Mouse (Mus musculus): Measurements from ENCODE around the gene 9330161L09Rik.
"Not testable (repeated sequence)": the region's sequence is repeated elsewhere in the genome, so short reads cannot be mapped to it uniquely, and the experiment has no call there.

The 9330161L09Rik gene

DNA sequence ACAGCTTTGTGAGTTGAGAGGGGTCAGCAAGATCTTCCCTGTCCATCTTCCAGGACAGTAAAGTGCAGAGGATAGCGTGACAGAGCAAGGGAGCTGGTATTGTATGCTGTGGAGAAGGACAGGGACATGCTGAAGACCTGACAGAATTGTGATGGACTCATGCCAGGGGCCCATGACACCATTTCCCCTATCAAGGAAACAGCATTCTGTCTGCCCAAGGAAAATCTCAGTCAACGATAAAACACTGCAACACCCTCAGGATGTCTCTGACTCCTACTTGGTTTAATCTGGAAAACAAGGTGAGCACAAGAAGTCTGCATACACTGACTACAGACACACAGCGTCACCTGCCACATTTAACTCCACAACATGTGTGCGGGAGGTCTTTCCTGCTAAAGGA, at the start of gene 9330161L09Rik:
Gene 9330161L09Rik, minus strand, starts transcription at position 101 of the 400 bp plus-strand sequence.
- no peak for DNase-seq (ENCODE audit: low read depth in 2 of 2, low spot score in 2 of 2)

DNA sequence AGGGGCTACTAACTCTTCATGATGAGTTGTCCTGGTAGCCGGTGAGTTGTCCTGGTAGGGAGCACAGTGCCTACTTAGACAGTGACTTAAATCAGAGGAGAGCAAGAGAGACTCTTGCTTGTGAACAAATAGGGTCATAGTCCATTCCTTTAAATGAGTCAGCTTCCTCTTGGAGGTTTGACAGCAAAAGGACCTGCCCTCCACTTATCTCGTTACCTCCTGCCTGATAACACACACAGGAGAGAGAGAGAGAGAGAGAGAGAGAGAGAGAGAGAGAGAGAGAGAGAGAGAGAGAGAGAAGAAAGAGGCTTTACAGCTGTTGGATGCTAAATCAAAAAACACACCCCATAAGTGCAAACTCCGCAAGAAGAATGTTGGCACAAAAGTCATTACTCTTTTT, 49.5 kb upstream of the 9330161L09Rik start, which contains the start of gene Ifi27l2b:
Gene Ifi27l2b, minus strand, starts transcription at position 84 of the 400 bp plus-strand sequence.
- DNase-seq (ENCODE audit: low read depth in 2 of 2, low spot score in 2 of 2): no peak

DNA sequence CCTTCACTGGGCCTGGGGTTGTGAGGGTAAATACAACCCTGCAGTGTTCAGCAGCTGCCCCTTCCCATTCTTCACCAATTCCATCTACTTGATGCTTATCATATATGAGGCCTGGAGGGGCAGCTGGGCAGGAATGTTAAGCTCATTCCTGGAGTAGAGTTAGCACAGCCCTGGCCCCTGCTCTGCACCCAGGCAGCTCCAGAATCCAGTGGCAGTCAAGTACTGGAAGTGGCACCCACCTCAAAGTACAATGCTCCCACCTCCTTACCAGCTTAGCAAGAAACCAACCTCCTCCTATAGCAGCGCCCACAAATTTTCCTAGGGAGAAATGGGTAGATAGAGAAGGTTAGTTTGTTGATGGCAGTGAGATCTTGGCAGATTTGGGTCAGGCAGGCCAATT, 49.1 kb upstream of the 9330161L09Rik start:
- DNase-seq (ENCODE audit: low read depth in 2 of 2, low spot score in 2 of 2): not testable (repeated sequence)

DNA sequence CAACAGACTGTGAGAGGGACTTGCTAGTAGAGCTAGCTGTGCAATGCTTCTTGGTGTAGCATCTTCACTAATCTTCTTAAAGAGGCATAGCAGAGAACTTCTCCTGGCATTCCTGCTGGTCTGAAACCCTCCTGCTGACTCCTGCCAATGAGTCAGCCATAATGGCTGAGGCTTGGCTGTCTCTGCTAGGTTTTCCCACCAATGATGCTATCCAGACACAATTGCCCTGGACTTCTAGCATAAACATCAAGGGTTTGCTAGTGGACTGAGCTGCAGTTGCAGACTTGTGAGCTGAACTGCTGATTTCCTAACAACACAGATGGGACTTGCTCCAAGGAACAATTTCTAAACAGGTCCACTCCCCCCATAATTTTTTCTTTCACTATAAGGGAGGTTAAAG, 45.7 kb upstream of the 9330161L09Rik start:
- DNase-seq (ENCODE audit: low read depth in 2 of 2, low spot score in 2 of 2): no peak

DNA sequence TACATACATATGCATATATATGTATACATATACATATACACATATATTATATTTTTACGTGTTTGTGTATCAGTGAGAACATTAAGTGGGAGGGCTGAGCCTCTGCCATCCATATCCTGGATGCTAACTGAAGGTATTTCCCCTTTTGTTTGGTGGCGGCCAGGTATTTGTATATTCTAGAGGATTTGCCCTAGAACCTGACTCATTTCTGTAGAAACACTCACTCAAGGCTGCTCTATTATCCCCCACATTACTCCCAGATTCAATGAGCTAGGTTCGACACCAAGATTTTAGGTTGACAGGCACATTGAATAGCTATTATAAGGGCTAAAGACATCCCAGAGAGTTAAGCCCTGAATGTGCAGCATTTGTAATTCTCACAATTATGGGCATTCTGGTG, 37.4 kb upstream of the 9330161L09Rik start:
- DNase-seq (ENCODE audit: low read depth in 2 of 2, low spot score in 2 of 2): no peak

DNA sequence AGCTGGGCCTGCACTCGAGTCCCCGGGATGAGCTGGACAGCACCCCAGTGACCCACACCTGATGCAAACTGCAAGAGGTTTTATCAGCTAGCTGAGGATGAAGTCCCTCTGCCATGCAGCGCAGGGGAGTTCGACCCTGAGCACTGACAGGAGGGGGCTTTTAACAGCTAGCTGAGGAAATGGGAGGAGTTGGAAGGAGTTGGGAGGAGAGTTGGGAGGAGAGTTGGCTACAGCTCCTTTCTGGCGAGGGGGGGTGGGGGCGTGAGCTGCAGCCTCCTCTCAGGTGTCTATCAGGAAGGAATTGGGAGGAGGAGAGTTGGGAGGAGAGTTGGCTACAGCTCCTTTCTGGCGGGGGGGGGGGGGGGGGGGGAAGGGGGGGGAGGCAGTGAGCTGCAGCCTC, 36.6 kb upstream of the 9330161L09Rik start:
- not testable (repeated sequence) for DNase-seq (ENCODE audit: low read depth in 2 of 2, low spot score in 2 of 2)

DNA sequence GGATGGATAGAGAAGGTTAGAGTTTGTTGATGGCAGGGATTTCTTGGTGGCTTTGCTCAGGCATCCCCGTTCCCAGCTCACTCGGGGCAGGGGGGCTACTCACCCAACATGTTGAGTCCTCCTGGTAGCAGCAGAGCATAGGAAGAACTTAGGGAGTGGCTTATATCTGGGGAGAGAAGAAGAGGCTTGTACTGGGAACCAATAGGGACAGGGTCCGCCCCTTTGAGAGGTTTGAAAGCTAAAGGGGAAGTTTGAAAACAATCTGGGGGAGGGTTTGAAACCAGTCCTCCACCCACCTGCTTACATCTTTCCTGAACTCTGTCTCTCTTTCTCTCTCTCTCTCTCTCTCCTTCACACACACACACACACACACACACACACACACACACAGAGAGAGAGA, 35.9 kb upstream of the 9330161L09Rik start, which contains the start of gene Ifi27l2a:
Gene Ifi27l2a, minus strand, starts transcription at position 157 of the 400 bp plus-strand sequence.
- no peak for DNase-seq (ENCODE audit: low read depth in 2 of 2, low spot score in 2 of 2)

DNA sequence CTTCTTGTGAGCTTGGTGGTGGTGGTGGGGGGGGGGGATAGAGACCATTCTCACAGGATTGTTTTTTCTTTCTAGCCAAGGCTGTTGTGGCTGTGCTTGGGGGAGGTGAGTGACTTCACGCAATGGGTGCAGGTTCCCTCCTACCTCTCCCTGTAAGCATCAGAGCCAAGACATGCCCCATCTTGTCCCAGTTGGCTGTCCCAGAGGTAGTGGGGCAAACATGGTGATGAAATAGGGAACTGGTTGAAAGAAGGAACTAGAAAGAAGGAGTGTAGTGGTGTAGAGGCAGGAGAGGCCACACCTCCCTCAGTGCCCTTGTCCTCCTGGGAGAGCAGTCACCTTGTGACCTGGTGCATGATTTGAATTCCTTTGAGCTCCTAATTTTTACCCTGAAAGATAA, 30.0 kb upstream of the 9330161L09Rik start:
- no peak for DNase-seq (ENCODE audit: low read depth in 2 of 2, low spot score in 2 of 2)

DNA sequence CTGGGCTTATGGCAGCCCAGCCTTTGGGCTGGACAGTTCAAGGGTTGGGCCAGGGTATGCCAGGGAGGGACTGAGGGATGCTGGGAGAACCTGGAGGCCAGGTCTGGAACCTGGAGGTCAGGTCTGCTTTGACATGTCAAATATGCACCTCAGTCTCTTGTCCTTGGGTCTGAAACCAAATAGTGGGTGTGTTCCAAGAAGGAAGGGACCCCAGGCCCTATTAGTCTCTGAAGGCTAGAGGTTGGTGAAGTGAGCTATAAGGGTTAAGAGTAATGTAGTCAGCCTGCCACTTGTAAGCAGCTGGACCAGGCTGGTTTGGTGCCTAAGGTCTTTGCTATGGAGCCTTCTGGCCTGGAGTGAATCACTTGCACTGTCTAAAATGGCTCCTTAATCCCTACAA, 27.2 kb upstream of the 9330161L09Rik start:
- DNase-seq (ENCODE audit: low read depth in 2 of 2, low spot score in 2 of 2): no peak

DNA sequence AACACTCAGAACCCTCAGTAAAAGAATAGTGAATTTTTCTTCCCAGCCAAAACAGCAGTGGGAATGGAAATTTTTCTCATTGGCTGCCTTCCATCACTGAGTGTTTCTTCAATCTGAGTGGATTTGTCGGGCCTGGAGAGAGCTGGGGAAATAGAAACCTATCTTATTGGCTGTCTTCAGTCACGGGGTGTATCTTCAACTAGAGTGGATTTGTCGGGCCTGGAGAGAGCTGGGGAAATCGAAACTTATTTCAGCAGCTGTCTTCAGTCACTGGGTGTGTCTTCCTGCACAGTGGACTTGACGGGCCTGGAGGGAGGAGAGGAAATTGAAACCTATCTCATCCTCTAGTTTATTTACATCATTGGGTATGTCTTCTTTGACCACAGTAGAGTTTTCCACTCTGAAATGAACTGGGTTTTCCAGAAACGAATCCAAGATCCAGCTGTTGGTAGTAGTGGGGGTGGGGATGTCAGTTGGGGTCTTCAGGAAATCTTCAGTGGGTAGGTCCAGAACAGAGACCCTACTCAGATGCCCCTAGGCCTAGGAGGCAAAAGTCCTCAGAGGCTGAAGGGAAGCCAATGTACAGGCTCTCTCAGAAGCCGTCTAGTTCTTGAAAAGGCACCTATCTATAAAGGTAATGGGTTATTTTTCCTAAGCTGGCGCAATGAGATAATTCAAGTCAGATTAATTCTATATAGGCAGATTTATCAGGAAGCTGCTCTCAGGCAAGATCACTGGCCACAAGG, 26.5 kb upstream of the 9330161L09Rik start, which contains the start of gene Ifi27:
Gene Ifi27, plus strand, starts transcription at position 226 of the 746 bp plus-strand sequence.
- DNase-seq (ENCODE audit: low read depth in 2 of 2, low spot score in 2 of 2): peak; percentile 61 to 74

DNA sequence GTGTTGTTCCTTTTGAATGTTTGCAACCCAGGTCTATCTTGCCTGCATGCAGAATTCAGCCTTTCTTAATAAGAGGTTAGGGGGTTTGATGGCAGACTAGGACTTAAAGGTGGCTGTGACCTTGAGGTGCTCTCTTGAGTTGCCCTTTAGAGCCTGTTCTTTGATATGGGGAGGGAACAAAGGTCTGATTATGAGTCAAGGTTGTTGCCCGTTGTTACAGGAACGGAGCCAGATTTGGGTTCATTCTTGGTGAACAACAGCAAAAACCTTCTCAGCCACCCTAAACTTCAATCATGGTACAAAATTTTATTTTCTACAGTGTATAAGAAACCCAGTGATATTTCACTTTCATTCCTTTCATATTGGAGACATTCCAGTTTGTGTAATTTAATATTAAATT, 25.8 kb upstream of the 9330161L09Rik start:
- no peak for DNase-seq (ENCODE audit: low read depth in 2 of 2, low spot score in 2 of 2)

DNA sequence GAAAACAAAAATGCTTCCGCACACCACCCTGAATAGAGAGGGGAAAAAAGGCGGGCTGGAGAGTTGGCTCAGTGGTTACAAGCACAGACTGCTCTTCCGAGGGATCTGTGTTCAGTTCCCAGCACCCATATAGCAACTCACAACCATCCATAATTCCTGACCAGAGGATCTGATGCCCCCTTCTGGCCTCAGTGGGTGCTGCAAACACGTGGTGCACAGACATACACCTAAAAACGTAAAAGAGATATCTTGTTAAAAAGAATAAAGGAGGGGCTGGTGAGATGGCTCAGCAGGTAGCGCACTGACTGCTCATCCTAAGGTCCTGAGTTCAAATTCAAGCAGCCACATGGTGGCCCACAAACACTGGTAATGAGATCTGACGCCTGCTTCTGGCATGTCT, 19.1 kb upstream of the 9330161L09Rik start:
- DNase-seq (ENCODE audit: low read depth in 2 of 2, low spot score in 2 of 2): no peak

DNA sequence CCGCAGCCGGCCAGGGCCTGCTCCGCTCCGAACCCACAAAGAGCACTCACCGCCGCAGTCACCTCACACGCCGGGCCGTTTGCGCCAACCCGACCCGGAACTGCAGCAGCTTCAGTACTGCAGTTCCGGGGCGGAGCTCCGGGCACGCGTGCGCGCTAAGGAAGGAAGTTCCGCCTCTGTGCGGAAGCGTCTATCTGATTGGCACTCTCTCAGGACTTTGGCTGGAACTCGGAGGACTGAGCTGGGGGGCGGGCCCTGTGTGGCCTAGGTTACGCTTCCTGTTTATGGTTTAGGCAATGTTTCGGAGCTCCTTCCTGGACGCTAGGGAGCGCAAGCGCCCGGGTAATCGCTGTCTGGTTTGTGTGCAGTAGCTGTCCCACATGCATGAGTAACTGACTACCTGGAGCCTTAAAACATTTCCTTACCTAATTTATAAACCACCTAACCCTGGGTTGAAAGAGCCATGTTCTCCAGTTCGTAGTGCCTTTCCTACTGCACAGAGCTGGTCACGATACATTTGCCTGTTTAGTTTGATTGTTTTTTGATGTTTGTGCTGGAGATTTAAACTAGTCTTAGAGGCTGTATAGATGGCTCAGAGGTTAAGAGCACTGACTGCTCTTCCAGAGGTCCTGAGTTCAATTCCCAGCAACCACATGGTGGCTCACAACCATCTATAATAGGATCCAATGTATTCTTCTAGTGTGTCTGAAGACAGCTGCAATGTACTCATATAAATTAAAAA, 18.3 kb upstream of the 9330161L09Rik start, which contains the start of gene Ddx24:
Gene Ddx24, minus strand, starts transcription at position 102 of the 742 bp plus-strand sequence.
- peak; percentile 98 to 99 for DNase-seq (ENCODE audit: low read depth in 2 of 2, low spot score in 2 of 2)

DNA sequence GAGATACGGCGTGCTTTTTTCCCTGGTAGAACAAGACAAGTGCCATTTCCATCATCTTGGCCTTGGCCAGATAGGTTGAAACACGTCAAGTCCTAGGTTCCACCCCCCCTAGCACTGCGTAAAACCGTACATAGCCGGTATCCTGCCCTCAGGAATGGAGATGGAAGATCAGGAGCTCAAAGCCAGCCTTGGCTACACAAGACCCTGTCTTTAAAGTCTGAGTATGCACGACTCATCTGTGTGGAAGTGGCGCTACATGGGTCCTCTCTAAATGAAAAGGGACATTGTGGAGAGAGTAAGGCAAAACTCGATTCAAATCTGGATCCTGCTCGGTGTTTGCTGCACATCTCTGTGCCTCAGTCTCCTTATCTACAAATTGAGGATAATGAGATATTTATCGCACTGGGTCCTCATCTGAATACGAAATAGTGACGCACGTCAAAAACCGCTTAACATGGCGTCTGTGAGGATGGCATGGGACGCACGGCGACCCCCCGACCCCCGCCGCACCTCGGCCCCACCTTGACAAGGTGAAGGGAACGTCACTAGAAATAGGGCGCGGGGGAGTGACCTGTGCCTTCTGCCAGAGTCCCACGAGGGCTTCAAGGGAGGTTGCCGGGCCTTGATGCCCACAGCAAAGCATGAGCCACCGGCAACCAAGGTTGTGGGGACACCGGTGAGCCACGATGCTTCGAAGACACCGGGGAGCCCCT, 17.6 kb upstream of the 9330161L09Rik start:
- DNase-seq (ENCODE audit: low read depth in 2 of 2, low spot score in 2 of 2): no peak

DNA sequence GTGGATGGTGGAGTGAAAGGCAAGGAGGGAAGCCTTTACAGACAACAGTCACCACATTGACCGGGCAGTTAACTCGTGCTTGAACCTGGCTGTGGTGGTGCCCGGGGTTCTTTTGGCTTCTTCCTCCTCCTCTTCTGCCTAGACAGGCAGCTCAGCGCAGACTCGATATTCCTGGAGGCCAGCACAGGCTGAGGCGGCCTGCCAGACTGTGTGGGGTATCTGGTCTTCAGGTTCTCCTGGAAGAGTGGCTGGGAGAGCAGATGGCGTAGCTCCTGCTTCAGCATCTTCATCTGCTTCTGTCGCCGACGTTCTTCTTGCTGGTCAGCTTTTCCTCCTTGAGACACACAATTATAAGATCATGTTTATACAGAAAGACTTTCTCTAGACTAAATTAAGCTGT, 524 bp upstream of the 9330161L09Rik start:
- DNase-seq (ENCODE audit: low read depth in 2 of 2, low spot score in 2 of 2): no peak

DNA sequence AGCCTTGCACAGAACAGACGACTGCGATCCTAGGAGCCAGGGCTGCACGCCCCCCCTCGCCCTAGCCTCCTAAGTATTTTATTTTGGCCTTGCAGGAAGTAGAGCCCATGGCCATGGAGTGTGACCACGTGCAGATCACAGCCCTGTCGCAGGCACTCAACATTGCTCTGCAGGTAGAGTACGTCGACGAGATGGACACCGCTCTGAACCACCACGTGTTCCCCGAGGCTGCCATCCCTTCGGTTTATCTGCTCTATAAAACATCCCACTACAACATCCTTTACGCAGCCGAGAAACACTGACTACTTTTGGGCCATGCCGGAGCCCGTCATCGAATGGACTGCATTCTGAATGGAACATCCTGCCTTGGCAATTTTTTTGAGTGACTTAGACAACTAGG, 3.5 kb downstream of the 9330161L09Rik start:
- no peak for DNase-seq (ENCODE audit: low read depth in 2 of 2, low spot score in 2 of 2)

DNA sequence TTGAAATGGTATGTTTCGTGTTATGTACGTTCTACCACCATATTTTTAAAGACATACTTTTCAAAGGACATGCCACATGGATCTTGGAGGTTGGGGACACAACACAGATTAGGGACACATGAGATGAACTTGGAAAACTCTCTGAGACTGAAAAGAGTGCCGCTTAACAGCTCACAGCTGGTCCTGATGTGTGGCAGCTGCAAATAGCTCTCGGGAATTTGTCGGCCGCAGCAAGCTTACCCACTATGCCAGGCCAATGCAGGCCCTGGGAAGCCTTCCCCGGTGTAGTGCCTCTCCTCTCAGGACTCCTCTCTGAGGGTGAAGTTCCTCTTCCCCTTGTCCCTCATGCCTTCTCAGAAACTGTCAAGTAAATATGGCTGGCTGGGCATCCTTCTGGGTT, 10.9 kb downstream of the 9330161L09Rik start:
- no peak for DNase-seq (ENCODE audit: low read depth in 2 of 2, low spot score in 2 of 2)

DNA sequence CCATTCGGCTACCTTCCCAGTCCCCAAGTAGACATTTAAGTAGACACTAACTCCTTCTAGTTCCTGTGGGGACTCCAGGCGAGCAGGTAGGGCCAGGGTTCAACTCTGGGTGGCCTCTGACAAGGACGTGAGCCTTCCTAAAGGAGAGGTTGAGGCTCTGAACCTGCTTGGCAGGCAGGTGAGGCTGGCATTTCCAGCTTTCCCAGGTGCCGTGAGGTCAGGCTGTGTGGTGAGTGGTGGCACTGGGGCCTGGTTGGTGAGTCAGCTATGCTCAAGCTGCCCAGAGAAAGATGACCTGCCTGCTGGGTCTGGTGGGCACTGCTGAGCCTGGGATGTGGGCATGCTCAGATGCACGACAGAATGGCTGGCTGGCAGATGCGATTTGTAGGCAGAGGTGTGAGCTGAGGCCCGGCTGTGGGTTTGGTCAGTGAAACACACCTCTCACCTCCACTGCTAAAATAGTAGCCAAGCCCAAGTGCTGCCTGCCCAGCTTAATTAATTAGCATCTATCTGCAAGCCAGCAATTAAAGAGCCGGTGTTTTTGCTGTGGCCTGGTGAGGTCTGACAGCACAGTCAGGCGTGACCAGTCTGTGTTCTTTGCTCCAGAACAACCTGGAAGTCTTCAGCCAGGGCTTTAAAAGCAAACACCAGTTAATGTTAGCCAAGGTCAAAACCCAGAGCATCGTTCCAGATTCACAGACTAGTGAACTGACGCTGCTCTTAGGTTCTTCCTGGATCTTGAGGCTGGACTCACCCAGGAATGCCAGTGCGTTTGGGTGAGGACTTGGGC, 11.9 kb downstream of the 9330161L09Rik start:
- no peak for DNase-seq (ENCODE audit: low read depth in 2 of 2, low spot score in 2 of 2)

DNA sequence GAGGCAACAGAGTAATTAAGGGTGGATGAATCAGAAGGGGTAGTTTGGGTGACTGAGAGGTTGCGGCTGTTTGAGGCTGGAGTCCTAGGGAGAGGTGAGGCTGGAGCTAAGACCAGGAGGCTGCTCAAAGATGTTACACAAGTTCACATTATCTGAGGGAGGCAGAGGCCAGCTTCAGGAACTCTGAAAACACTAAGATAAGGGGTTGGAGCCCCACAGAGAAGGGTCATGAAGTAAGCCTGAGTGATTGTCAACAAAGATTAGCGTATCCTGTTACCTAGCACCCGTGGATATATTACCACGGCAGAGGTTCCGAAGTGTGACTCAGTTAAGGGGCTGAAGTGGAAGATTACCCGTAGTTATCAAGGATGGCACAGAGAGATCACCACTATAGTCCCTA, 14.1 kb downstream of the 9330161L09Rik start:
- no peak for DNase-seq (ENCODE audit: low read depth in 2 of 2, low spot score in 2 of 2)

DNA sequence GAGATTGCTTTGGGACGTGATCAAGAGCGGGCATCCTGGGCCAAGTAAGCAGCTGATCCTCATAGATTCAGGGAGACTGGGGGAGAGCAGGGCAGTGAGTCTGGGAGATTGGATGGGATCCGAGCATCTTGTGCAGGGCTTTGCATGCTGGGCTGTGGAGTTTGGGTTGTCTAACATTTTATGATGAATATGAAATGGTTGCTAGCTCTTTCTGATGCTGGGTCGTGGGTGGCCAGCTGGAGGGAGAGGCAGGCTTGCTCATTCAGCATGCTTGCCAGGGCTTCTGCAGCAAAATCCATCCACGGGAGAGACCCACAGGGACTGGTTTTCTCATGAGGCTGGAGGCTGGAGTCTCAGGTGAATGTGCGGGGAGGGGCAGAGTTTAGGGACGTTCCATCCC, 16.5 kb downstream of the 9330161L09Rik start:
- DNase-seq (ENCODE audit: low read depth in 2 of 2, low spot score in 2 of 2): no peak

DNA sequence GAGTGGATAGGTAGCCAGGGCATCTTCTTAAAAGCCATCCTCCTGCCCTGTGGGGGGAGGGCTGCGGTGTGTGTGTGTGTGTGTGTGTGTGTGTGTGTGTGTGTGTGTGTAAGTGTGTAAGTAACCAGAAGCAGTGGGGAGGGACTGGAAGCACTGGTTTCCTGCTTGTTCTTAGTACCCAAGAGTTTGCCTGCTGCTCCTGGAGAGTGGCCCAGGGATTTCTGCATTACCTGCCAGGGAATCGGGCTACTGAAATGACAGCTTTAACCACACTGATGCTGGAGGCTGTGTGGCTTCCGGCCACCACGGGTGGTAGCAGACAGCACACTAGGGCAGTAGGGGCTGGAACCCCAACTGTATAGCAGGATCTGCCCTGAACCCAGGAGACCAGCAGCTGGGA, 17.6 kb downstream of the 9330161L09Rik start:
- no peak for DNase-seq (ENCODE audit: low read depth in 2 of 2, low spot score in 2 of 2)

Data from CD8-positive naive resting alpha-beta T cell, adult 2 months (primary cell).